Mouse (Mus musculus): Measurements from ENCODE around the gene Mpzl1. TPM values are rescaled to one million over a fixed set of nuclear protein-coding genes. Genes with fewer than 3 reads are reported as not detected.
A peak's percentile ranks its signal among the peaks of the same experiment; 100 is the strongest.

Gene Mpzl1
- polyA plus RNA-seq, 1 experiment = 43.7 TPM

- Histone ChIP-seq H3K27ac (ENCODE audit: insufficient read depth, low read length) (peak overlapping the region; percentile 98), H3K4me1 (ENCODE audit: control insufficient read depth, insufficient read depth, low read length) (no peaks in the 10 kb centered on the region), H3K4me3 (ENCODE audit: insufficient read depth, low read length) (peak overlapping the region; percentile 91)
- TF ChIP-seq POLR2A (IDR thresholded peaks at IDR 0.05; ENCODE audit: extremely low read depth, insufficient read depth, low read length) = 0 out of 2 replicates have a peak, but pooled peaks have one; percentile 23
- no peak for TF ChIP-seq CTCF (IDR thresholded peaks at IDR 0.05; ENCODE audit: extremely low read depth, insufficient read depth, low read length)
These were observed 7.7 kb upstream of the Mpzl1 start for GRCm38 (mm10) chr1:165641786-165642771.

GRCm38 (mm10) chr1:165641271-165641771, 7.0 kb upstream of the Mpzl1 start:
- H3K4me3 ChIP-seq (ENCODE audit: insufficient read depth, low read length) = peak overlapping the region; percentile 91
- no peak overlapping the region for H3K27ac ChIP-seq (ENCODE audit: insufficient read depth, low read length)
- peak; percentile 56; the same call in 1 of the 2 replicates for TF ChIP-seq CTCF (IDR thresholded peaks at IDR 0.05; ENCODE audit: extremely low read depth, insufficient read depth, low read length)
- no peak for TF ChIP-seq POLR2A (IDR thresholded peaks at IDR 0.05; ENCODE audit: extremely low read depth, insufficient read depth, low read length)
- H3K4me1 ChIP-seq (ENCODE audit: control insufficient read depth, insufficient read depth, low read length) = no peaks in the 10 kb centered on the region

- no peak overlapping the region for H3K4me3 ChIP-seq (ENCODE audit: insufficient read depth, low read length)
- no peak overlapping the region for H3K27ac ChIP-seq (ENCODE audit: insufficient read depth, low read length)
- TF ChIP-seq CTCF (IDR thresholded peaks at IDR 0.05; ENCODE audit: extremely low read depth, insufficient read depth, low read length) (no peak), POLR2A (IDR thresholded peaks at IDR 0.05; ENCODE audit: extremely low read depth, insufficient read depth, low read length) (no peak)
- no peaks in the 10 kb centered on the region for H3K4me1 ChIP-seq (ENCODE audit: control insufficient read depth, insufficient read depth, low read length)
These were observed 2.0 kb upstream of the Mpzl1 start for GRCm38 (mm10) chr1:165636289-165636688.

GRCm38 (mm10) chr1:165635055-165635897, 938 bp upstream of the Mpzl1 start:
- TF ChIP-seq CTCF (IDR thresholded peaks at IDR 0.05; ENCODE audit: extremely low read depth, insufficient read depth, low read length) (no peak), POLR2A (IDR thresholded peaks at IDR 0.05; ENCODE audit: extremely low read depth, insufficient read depth, low read length) (no peak)
- Histone ChIP-seq H3K27ac (ENCODE audit: insufficient read depth, low read length) (no peak overlapping the region), H3K4me1 (ENCODE audit: control insufficient read depth, insufficient read depth, low read length) (no peaks in the 10 kb centered on the region; the same call in 1 of the 2 replicates), H3K4me3 (ENCODE audit: insufficient read depth, low read length) (peak overlapping the region; percentile 62; the same call in 1 of the 2 replicates)

- Histone ChIP-seq H3K4me1 (ENCODE audit: control insufficient read depth, insufficient read depth, low read length) (no peaks in the 10 kb centered on the region; the same call in 1 of the 2 replicates), H3K27ac (ENCODE audit: insufficient read depth, low read length) (no peak overlapping the region), H3K4me3 (ENCODE audit: insufficient read depth, low read length) (peak overlapping the region; percentile 62; the same call in 1 of the 2 replicates)
- TF ChIP-seq POLR2A (IDR thresholded peaks at IDR 0.05; ENCODE audit: extremely low read depth, insufficient read depth, low read length) (no peak), CTCF (IDR thresholded peaks at IDR 0.05; ENCODE audit: extremely low read depth, insufficient read depth, low read length) (no peak)
These were observed 993 bp downstream of the Mpzl1 start for GRCm38 (mm10) chr1:165633345-165633744.

GRCm38 (mm10) chr1:165631136-165631535, 3.2 kb downstream of the Mpzl1 start:
- Histone ChIP-seq H3K4me1 (ENCODE audit: control insufficient read depth, insufficient read depth, low read length) (no peaks in the 10 kb centered on the region; the same call in 1 of the 2 replicates), H3K27ac (ENCODE audit: insufficient read depth, low read length) (no peak overlapping the region), H3K4me3 (ENCODE audit: insufficient read depth, low read length) (no peak overlapping the region)
- TF ChIP-seq POLR2A (IDR thresholded peaks at IDR 0.05; ENCODE audit: extremely low read depth, insufficient read depth, low read length) = no peak
- no peak for TF ChIP-seq CTCF (IDR thresholded peaks at IDR 0.05; ENCODE audit: extremely low read depth, insufficient read depth, low read length)

- H3K27ac ChIP-seq (ENCODE audit: insufficient read depth, low read length) = no peak overlapping the region
- no peaks in the 10 kb centered on the region; the same call in 1 of the 2 replicates for H3K4me1 ChIP-seq (ENCODE audit: control insufficient read depth, insufficient read depth, low read length)
- TF ChIP-seq POLR2A (IDR thresholded peaks at IDR 0.05; ENCODE audit: extremely low read depth, insufficient read depth, low read length) = no peak
- TF ChIP-seq CTCF (IDR thresholded peaks at IDR 0.05; ENCODE audit: extremely low read depth, insufficient read depth, low read length) = no peak
- H3K4me3 ChIP-seq (ENCODE audit: insufficient read depth, low read length) = no peak overlapping the region
These were observed 4.4 kb downstream of the Mpzl1 start for GRCm38 (mm10) chr1:165629975-165630374.

- Histone ChIP-seq H3K4me1 (ENCODE audit: control insufficient read depth, insufficient read depth, low read length) (no peaks in the 10 kb centered on the region; the same call in 1 of the 2 replicates), H3K27ac (ENCODE audit: insufficient read depth, low read length) (no peak overlapping the region), H3K4me3 (ENCODE audit: insufficient read depth, low read length) (no peak overlapping the region)
- no peak for TF ChIP-seq CTCF (IDR thresholded peaks at IDR 0.05; ENCODE audit: extremely low read depth, insufficient read depth, low read length)
- no peak for TF ChIP-seq POLR2A (IDR thresholded peaks at IDR 0.05; ENCODE audit: extremely low read depth, insufficient read depth, low read length)
These were observed 5.7 kb downstream of the Mpzl1 start for GRCm38 (mm10) chr1:165628603-165629002.

GRCm38 (mm10) chr1:165625896-165626295, 8.4 kb downstream of the Mpzl1 start:
- TF ChIP-seq CTCF (IDR thresholded peaks at IDR 0.05; ENCODE audit: extremely low read depth, insufficient read depth, low read length) (no peak), POLR2A (IDR thresholded peaks at IDR 0.05; ENCODE audit: extremely low read depth, insufficient read depth, low read length) (no peak)
- Histone ChIP-seq H3K4me1 (ENCODE audit: control insufficient read depth, insufficient read depth, low read length) (no peaks in the 10 kb centered on the region), H3K27ac (ENCODE audit: insufficient read depth, low read length) (no peak overlapping the region), H3K4me3 (ENCODE audit: insufficient read depth, low read length) (no peak overlapping the region)
